Mouse (Mus musculus): Measurements from ENCODE around the gene Olfr1416.

The Olfr1416 gene

DNA sequence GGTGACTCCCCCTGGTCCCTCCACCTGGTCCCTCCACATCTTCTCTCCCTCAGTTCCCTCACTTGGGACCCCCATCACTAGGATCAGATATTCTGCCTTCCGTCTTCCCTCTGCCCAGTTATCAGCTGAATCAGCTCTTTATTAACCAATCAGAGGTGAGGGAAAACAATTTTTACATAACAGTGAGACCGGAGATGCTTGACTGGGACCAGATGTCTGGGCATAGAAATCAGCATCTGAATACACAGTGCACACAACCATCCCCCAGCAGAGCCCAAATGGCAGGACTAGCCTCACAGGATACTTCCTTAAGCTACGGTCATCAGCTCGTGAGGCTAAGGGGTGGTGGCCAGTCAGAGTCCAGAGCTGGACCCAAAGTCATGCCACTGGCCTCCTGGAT lies 52.8 kb downstream of the Olfr1416 start:
- DNase-seq (ENCODE audit: low read depth, low spot score): peak; percentile 94

DNA sequence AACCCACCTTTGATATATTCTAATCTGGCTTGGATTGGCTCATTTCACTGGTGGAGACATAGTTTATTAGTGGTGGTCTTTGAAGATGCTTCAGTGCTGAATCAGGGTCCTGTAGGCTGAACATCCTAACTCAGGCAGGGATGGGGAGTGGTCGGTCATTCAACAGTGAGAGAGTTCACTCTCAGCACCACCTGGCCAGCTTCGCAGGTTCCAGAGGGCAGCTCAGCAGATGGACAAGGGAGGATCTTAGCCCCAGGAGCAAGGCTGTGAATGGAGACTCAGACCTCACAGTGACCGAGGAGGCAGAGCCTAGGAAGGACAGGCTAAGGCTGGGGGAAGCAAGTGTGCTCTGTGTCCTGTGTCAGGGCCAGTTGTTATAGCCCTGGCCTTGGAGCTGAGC lies 53.5 kb downstream of the Olfr1416 start:
- peak; percentile 17 for DNase-seq (ENCODE audit: low read depth, low spot score)

DNA sequence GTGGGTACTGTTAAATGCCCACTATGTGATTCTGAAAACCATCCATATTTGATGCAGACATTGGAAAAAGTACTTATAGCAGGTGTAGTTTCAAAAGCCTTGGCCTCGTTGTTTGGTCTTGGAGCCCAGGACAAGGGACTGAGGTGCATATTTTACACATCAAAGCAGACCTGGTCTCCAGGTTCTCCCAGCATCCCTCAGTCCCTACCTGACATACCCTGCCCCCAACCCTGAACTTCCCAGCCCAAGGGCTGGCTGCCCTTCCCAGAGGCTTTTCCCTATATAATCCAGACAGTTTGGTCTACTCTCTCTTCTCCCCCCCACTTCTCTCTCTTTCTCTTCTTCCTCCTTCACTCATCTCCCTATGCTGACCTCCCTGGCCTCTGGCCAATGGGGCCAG lies 53.9 kb downstream of the Olfr1416 start:
- no peak for DNase-seq (ENCODE audit: low read depth, low spot score)
